Mouse (Mus musculus) midbrain, embryonic 16.5 days (tissue): ENCODE data around the gene Ccdc120. TPM values are rescaled to one million over a fixed set of nuclear protein-coding genes. Genes with fewer than 3 reads are reported as not detected.

Source experiments
- ATAC-seq: fragments of 200-750 bp; cut with Nextera tagmentation; 2 replicates; pipeline ENCODE4 v1.8.0; 2017; ENCODE audit warnings: moderate TSS enrichment
- H3K27ac ChIP-seq: fragments of 300-500 bp; sonication (generic); 2 replicates; pipeline ENCODE4 v1.5.1; 2014; ENCODE audit warnings: mild to moderate bottlenecking, low read length, mixed read lengths
- H3K27me3 ChIP-seq: fragments of 300-500 bp; sonication (generic); 2 replicates; pipeline ENCODE4 v1.6.1; 2014; ENCODE audit warnings: low read depth, low read length, mixed read lengths; ENCODE audit not compliant: control insufficient read depth, insufficient read depth
- H3K36me3 ChIP-seq: fragments of 300-500 bp; sonication (generic); 2 replicates; pipeline ENCODE4 v1.6.1; 2014; ENCODE audit warnings: mild to moderate bottlenecking, low read length, moderate library complexity, mixed read lengths; ENCODE audit not compliant: control insufficient read depth, insufficient read depth
- H3K4me1 ChIP-seq: fragments of 300-500 bp; sonication (generic); 2 replicates; pipeline ENCODE4 v1.6.1; 2014; ENCODE audit warnings: mild to moderate bottlenecking, low read length, mixed read lengths; ENCODE audit not compliant: control insufficient read depth, insufficient read depth
- H3K4me2 ChIP-seq: fragments of 300-500 bp; sonication (generic); 2 replicates; pipeline ENCODE4 v1.6.1; 2014; ENCODE audit warnings: mild to moderate bottlenecking, low read length, mixed read lengths
- H3K4me3 ChIP-seq: fragments of 300-500 bp; sonication (generic); 2 replicates; pipeline ENCODE4 v1.5.1; 2014; ENCODE audit warnings: low read depth, mild to moderate bottlenecking, low read length, moderate library complexity, mixed read lengths
- H3K9ac ChIP-seq: fragments of 300-500 bp; sonication (generic); 2 replicates; pipeline ENCODE4 v1.6.1; 2014; ENCODE audit warnings: low read depth, low read length, mixed read lengths
- H3K9me3 ChIP-seq: fragments of 300-500 bp; sonication (generic); replicated peaks from 2 replicates; pipeline ENCODE4 v1.6.1; 2014; ENCODE audit warnings: mild to moderate bottlenecking, low read length, mixed read lengths; ENCODE audit not compliant: control insufficient read depth, poor library complexity, severe bottlenecking
- WGBS: fragments of 180-500 bp; shearing (Covaris S2); extraction: QIAGEN DNeasy Blood & Tissue Kit; methylation state at CpG from one replicate; pipeline ENCODE4 v1.1.7; 2014; 5-methylcytosine and 5-hydroxymethylcytosine counted together
- polyA plus RNA-seq: library from polyadenylated mRNA; unstranded; fragments of >200 nt; fragmentation: Nextera tagmentation; extraction: Ambion mirVana; gene quantifications from 2 replicates; pipeline ENCODE4 v1.2.1, GENCODE M21; 2015

Gene Ccdc120
- polyA plus RNA-seq, 1 experiment from 2014 or later, result 71.6 TPM

GRCm38 (mm10) chrX:7739336-7740081 is 11.2 kb downstream of the Ccdc120 start:
- H3K4me3 ChIP-seq, result no peak overlapping the region
- peaks cover 15% of the 10 kb centered on the region for H3K36me3 ChIP-seq
- no peak overlapping the region for H3K27ac ChIP-seq
- H3K9ac ChIP-seq, result no peak overlapping the region
- 74% methylated on average over 13 of the region's 14 CpGs for WGBS
- no peaks in the 10 kb centered on the region for H3K9me3 ChIP-seq
- no peak for ATAC-seq
- no peaks in the 10 kb centered on the region for H3K27me3 ChIP-seq
- H3K4me1 ChIP-seq, result no peaks in the 10 kb centered on the region
- H3K4me2 ChIP-seq, result no peak overlapping the region

GRCm38 (mm10) chrX:7733571-7734156 is 17.0 kb downstream of the Ccdc120 start:
- WGBS, result 29% methylated on average over 19 of the region's 26 CpGs
- H3K27me3 ChIP-seq, result no peaks in the 10 kb centered on the region
- ATAC-seq, result no peak
- no peak overlapping the region for H3K4me3 ChIP-seq
- peaks cover 3% of the 10 kb centered on the region; the same call in 1 of the 2 replicates for H3K4me1 ChIP-seq
- H3K4me2 ChIP-seq, result no peak overlapping the region
- H3K9ac ChIP-seq, result peak overlapping the region; percentile 27; the same call in 1 of the 2 replicates
- no peaks in the 10 kb centered on the region for H3K9me3 ChIP-seq
- no peak overlapping the region for H3K27ac ChIP-seq
- peaks cover 15% of the 10 kb centered on the region for H3K36me3 ChIP-seq

- 28% methylated on average over 4 of the region's 4 CpGs for WGBS
- no peak; the same call in 1 of the 2 replicates for ATAC-seq
Measured at GRCm38 (mm10) chrX:7728922-7729265, 21.8 kb downstream of the Ccdc120 start.

GRCm38 (mm10) chrX:7728215-7728921 is 22.3 kb downstream of the Ccdc120 start, which contains the start of gene Praf2:
Gene Praf2, plus strand, starts transcription at chrX:7728439.
- H3K27me3 ChIP-seq, result no peaks in the 10 kb centered on the region
- WGBS, result 19% methylated on average over 42 of the region's 42 CpGs
- H3K9me3 ChIP-seq, result no peaks in the 10 kb centered on the region
- H3K4me3 ChIP-seq, result peak within 1 kb of the TSS; percentile 49
- H3K27ac ChIP-seq, result peak within 1 kb of the TSS; percentile 75
- peaks cover 6% of the 10 kb centered on the region; the same call in 1 of the 2 replicates for H3K4me1 ChIP-seq
- peak; percentile 95 for ATAC-seq
- H3K4me2 ChIP-seq, result peak within 1 kb of the TSS; percentile 55
- peak within 1 kb of the TSS; percentile 65 for H3K9ac ChIP-seq
- no peaks in the 10 kb centered on the region for H3K36me3 ChIP-seq

More at GRCm38 (mm10) chrX:7728922-7729265, 21.8 kb downstream of the Ccdc120 start:
- peak overlapping the region; percentile 55 for H3K4me2 ChIP-seq
- peak overlapping the region; percentile 49 for H3K4me3 ChIP-seq
- no peaks in the 10 kb centered on the region for H3K27me3 ChIP-seq
- H3K4me1 ChIP-seq, result peaks cover 6% of the 10 kb centered on the region; the same call in 1 of the 2 replicates
- H3K27ac ChIP-seq, result peak overlapping the region; percentile 75
- no peaks in the 10 kb centered on the region for H3K9me3 ChIP-seq
- H3K36me3 ChIP-seq, result no peaks in the 10 kb centered on the region
- H3K9ac ChIP-seq, result peak overlapping the region; percentile 65

GRCm38 (mm10) chrX:7727176-7727575 is 23.5 kb downstream of the Ccdc120 start:
- Histone ChIP-seq H3K36me3 (no peaks in the 10 kb centered on the region), H3K4me2 (no peak overlapping the region), H3K27ac (no peak overlapping the region), H3K27me3 (no peaks in the 10 kb centered on the region), H3K4me1 (peaks cover 12% of the 10 kb centered on the region), H3K4me3 (no peak overlapping the region), H3K9me3 (no peaks in the 10 kb centered on the region), H3K9ac (no peak overlapping the region)
- 91% methylated on average over 13 of the region's 13 CpGs for WGBS
- no peak for ATAC-seq

GRCm38 (mm10) chrX:7725841-7726240 is 24.9 kb downstream of the Ccdc120 start:
- H3K4me1 ChIP-seq, result peaks cover 12% of the 10 kb centered on the region
- H3K4me3 ChIP-seq, result no peak overlapping the region
- H3K9ac ChIP-seq, result no peak overlapping the region
- H3K27me3 ChIP-seq, result no peaks in the 10 kb centered on the region
- H3K4me2 ChIP-seq, result no peak overlapping the region
- 86% methylated on average over 12 of the region's 12 CpGs for WGBS
- H3K36me3 ChIP-seq, result no peaks in the 10 kb centered on the region
- H3K9me3 ChIP-seq, result no peaks in the 10 kb centered on the region
- H3K27ac ChIP-seq, result no peak overlapping the region
- no peak for ATAC-seq

- no peak overlapping the region for H3K4me2 ChIP-seq
- 76% methylated on average over 7 of the region's 7 CpGs for WGBS
- ATAC-seq, result no peak
Measured at GRCm38 (mm10) chrX:7724135-7724534, 26.6 kb downstream of the Ccdc120 start.

GRCm38 (mm10) chrX:7722691-7723090 is 28.0 kb downstream of the Ccdc120 start:
- Histone ChIP-seq H3K27ac (no peak overlapping the region), H3K27me3 (no peaks in the 10 kb centered on the region), H3K9ac (no peak overlapping the region; the same call in 1 of the 2 replicates), H3K36me3 (no peaks in the 10 kb centered on the region), H3K4me3 (peak overlapping the region; percentile 57), H3K4me2 (peak overlapping the region; percentile 75), H3K4me1 (peaks cover 7% of the 10 kb centered on the region), H3K9me3 (no peaks in the 10 kb centered on the region)
- 34% methylated on average over 4 of the region's 4 CpGs for WGBS
- ATAC-seq, result no peak

More at GRCm38 (mm10) chrX:7724135-7724534, 26.6 kb downstream of the Ccdc120 start:
- Histone ChIP-seq H3K9me3 (no peaks in the 10 kb centered on the region), H3K4me1 (peaks cover 9% of the 10 kb centered on the region), H3K4me3 (no peak overlapping the region), H3K36me3 (no peaks in the 10 kb centered on the region), H3K9ac (no peak overlapping the region), H3K27ac (no peak overlapping the region), H3K27me3 (no peaks in the 10 kb centered on the region)

GRCm38 (mm10) chrX:7722282-7722611 is 28.5 kb downstream of the Ccdc120 start:
- Histone ChIP-seq H3K9ac (peak overlapping the region; percentile 70), H3K4me1 (peaks cover 6% of the 10 kb centered on the region), H3K27ac (peak overlapping the region; percentile 93), H3K4me3 (peak overlapping the region; percentile 57), H3K9me3 (no peaks in the 10 kb centered on the region), H3K4me2 (peak overlapping the region; percentile 75), H3K27me3 (no peaks in the 10 kb centered on the region), H3K36me3 (no peaks in the 10 kb centered on the region)
- 30% methylated on average over 11 of the region's 11 CpGs for WGBS
- peak; percentile 52 for ATAC-seq
